Mouse (Mus musculus): ENCODE measurements around the gene Tmem181a. TPM values are rescaled to one million over a fixed set of nuclear protein-coding genes. Genes with fewer than 3 reads are reported as not detected.
A peak's percentile ranks its signal among the peaks of the same experiment; 100 is the strongest.
"Not testable (repeated sequence)": the region's sequence is repeated elsewhere in the genome, so short reads cannot be mapped to it uniquely, and the experiment has no call there.

Tmem181a gene
- polyA plus RNA-seq, 1 experiment = not detected

DNA sequence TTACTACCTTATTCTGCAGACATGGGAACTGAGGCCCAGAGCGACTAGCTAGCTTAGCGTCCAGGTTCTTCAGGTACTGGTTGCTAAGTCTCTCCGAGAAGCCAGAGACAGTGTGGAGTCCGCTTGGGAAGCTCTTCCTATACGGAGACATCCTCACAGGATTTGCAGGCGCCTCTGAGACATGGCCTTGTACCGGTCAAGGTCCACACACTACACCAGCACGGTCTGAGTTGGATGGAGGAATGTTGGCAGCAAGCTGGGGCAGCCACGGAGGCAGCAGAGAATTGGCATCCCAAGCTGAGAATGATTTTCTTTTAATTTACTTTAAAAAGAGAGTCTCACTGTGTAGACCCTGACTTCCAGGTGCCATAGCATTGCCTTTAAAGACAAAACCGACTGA lies 26.5 kb downstream of the Tmem181a start:
- H3K4me1 ChIP-seq (ENCODE audit: control insufficient read depth, insufficient read depth, low read length); H3K27ac ChIP-seq (ENCODE audit: insufficient read depth, low read depth, low read length); H3K4me3 ChIP-seq (ENCODE audit: insufficient read depth, low read depth, low read length): not testable (repeated sequence)
- WGBS = 96% methylated on average over 8 of the region's 10 CpGs

- not testable (repeated sequence) for H3K4me3 ChIP-seq (ENCODE audit: insufficient read depth, low read depth, low read length); H3K27ac ChIP-seq (ENCODE audit: insufficient read depth, low read depth, low read length)
- 91% methylated on average over 5 of the region's 5 CpGs for WGBS
Measured at GRCm38 (mm10) chr17:6286169-6286568, 29.5 kb downstream of the Tmem181a start.

GRCm38 (mm10) chr17:6289045-6289444 lies 32.4 kb downstream of the Tmem181a start:
- not testable (repeated sequence) for H3K4me1 ChIP-seq (ENCODE audit: control insufficient read depth, insufficient read depth, low read length); H3K4me3 ChIP-seq (ENCODE audit: insufficient read depth, low read depth, low read length); H3K27ac ChIP-seq (ENCODE audit: insufficient read depth, low read depth, low read length)
- 97% methylated on average over 12 of the region's 12 CpGs for WGBS

More at GRCm38 (mm10) chr17:6286169-6286568, 29.5 kb downstream of the Tmem181a start:
- not testable (repeated sequence) for H3K4me1 ChIP-seq (ENCODE audit: control insufficient read depth, insufficient read depth, low read length)

GRCm38 (mm10) chr17:6293882-6294281 lies 37.2 kb downstream of the Tmem181a start:
- 60% methylated on average over 1 of the region's 5 CpGs for WGBS
- H3K27ac ChIP-seq (ENCODE audit: insufficient read depth, low read depth, low read length); H3K4me3 ChIP-seq (ENCODE audit: insufficient read depth, low read depth, low read length); H3K4me1 ChIP-seq (ENCODE audit: control insufficient read depth, insufficient read depth, low read length): not testable (repeated sequence)

DNA sequence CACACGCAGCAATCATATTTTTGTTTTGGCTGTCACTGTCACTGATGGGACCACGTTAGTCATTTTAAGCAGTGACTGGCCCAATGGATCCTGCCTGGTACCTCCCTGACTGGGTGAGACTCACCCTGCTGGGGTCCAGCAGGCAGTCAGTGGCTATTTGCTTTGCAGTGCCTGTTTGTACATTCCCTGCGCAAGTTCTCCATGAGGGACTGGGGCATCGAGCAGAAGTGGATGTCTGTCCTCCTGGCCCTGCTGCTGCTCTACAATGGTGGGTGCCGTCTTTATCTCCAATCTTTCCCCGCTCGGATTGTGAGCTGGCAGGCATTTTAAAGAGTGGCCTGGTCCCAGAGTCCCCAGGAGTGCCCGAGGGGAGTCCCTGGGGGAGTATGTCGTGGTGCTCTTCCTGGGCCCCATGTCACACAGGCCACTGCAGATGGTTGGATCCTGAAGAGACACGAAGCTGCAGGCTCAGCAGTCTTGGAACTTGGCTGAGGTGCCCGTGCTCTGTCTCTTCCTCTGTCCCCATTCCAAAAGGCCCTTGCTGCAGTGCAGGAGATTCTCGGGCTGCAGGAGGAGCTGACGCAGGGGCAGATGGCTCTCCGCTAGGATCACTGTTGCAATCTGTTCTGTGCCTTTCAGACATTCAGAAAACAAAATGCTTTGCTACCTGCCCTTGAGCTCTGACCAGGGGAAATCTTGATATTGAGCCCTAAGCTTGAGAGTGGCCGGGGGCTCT lies 40.6 kb downstream of the Tmem181a start:
- 92% methylated on average over 9 of the region's 15 CpGs for WGBS

DNA sequence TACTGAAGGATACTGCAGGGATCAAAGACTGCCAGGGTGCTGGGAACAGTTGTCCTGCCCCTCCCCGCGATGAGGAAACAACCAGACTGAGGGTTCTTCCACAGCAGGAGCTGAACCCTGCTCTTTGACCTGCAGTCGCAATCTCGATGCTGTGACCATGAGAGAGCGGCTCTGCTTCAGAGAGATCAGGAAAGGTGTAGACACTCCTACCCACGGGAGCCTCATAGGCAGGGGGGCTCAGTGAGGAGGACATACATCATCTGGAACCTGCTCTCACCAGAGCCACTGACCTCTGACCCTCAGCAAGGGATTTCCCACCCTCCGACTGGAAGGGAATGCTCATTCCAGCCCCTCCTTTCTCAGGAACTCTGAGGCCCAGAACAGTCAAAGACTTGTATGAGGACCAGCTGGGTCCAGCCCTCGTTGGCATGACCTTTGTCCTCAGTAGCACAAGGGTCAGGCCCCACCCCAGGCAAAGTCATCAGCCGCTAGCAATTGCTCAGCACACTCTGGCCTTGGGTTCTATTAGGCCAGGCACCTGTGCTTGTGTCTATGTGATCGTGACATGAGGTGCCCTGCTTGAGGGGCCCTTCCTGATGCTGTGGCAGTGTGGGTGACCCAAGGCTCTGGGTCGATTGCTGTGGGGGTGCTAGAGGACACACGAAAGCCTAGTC lies 43.7 kb downstream of the Tmem181a start:
- not testable (repeated sequence) for H3K4me1 ChIP-seq (ENCODE audit: control insufficient read depth, insufficient read depth, low read length); H3K27ac ChIP-seq (ENCODE audit: insufficient read depth, low read depth, low read length); H3K4me3 ChIP-seq (ENCODE audit: insufficient read depth, low read depth, low read length)
- 65% methylated on average over 6 of the region's 12 CpGs for WGBS

More for the DNA sequence above, 40.6 kb downstream of the Tmem181a start:
- not testable (repeated sequence) for H3K4me1 ChIP-seq (ENCODE audit: control insufficient read depth, insufficient read depth, low read length); H3K27ac ChIP-seq (ENCODE audit: insufficient read depth, low read depth, low read length); H3K4me3 ChIP-seq (ENCODE audit: insufficient read depth, low read depth, low read length)

DNA sequence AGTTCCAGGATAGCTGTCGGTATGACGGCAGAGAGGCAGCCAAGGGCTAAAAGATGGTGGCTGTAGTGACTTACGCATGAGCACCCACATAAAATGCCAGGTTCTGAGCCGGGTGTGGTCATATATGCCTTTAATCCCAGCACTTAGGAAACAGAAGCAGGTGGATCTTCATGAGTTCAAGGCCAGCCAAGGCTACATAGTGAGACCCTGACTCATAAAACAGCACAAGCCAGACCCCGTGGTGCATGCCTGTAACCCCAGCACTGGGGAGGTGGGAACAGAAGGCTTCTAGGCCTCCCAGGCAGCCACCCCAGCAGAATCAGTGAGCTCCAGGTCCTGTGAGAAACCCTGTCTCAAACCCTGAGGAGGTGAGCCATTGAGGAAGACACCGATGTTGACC lies 48.2 kb downstream of the Tmem181a start:
- not testable (repeated sequence) for H3K4me3 ChIP-seq (ENCODE audit: insufficient read depth, low read depth, low read length); H3K4me1 ChIP-seq (ENCODE audit: control insufficient read depth, insufficient read depth, low read length); H3K27ac ChIP-seq (ENCODE audit: insufficient read depth, low read depth, low read length)
- WGBS = 93% methylated on average over 5 of the region's 6 CpGs

- not testable (repeated sequence) for H3K27ac ChIP-seq (ENCODE audit: insufficient read depth, low read depth, low read length); H3K4me3 ChIP-seq (ENCODE audit: insufficient read depth, low read depth, low read length); H3K4me1 ChIP-seq (ENCODE audit: control insufficient read depth, insufficient read depth, low read length)
- WGBS = 82% methylated on average over 12 of the region's 12 CpGs
Measured at GRCm38 (mm10) chr17:6305656-6306270, 49.1 kb downstream of the Tmem181a start.

DNA sequence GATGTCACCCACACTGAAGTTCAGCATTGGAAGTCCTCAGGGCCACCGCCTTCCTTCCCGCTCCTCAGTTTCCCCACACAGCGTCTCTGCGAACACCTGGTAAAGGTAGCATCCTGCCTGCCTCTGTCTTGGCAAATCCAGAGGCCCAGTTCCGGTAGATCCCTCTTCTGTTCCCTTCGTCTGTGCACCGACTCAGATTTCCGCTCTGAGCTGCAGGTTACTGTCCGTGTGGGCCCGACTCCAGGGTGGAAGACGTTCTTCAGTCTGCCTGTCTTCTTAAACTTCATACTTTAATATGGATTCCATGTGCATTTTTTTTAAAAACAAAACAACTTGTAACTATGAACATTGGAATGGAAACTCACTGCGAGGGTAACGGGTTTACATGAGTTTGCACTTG lies 49.8 kb downstream of the Tmem181a start:
- 96% methylated on average over 11 of the region's 13 CpGs for WGBS
- H3K4me3 ChIP-seq (ENCODE audit: insufficient read depth, low read depth, low read length) = not testable (repeated sequence)

GRCm38 (mm10) chr17:6311716-6312115 lies 55.1 kb downstream of the Tmem181a start:
- H3K4me3 ChIP-seq (ENCODE audit: insufficient read depth, low read depth, low read length); H3K4me1 ChIP-seq (ENCODE audit: control insufficient read depth, insufficient read depth, low read length); H3K27ac ChIP-seq (ENCODE audit: insufficient read depth, low read depth, low read length): not testable (repeated sequence)
- 96% methylated on average over 7 of the region's 7 CpGs for WGBS

More for the DNA sequence above, 49.8 kb downstream of the Tmem181a start:
- not testable (repeated sequence) for H3K4me1 ChIP-seq (ENCODE audit: control insufficient read depth, insufficient read depth, low read length); H3K27ac ChIP-seq (ENCODE audit: insufficient read depth, low read depth, low read length)

DNA sequence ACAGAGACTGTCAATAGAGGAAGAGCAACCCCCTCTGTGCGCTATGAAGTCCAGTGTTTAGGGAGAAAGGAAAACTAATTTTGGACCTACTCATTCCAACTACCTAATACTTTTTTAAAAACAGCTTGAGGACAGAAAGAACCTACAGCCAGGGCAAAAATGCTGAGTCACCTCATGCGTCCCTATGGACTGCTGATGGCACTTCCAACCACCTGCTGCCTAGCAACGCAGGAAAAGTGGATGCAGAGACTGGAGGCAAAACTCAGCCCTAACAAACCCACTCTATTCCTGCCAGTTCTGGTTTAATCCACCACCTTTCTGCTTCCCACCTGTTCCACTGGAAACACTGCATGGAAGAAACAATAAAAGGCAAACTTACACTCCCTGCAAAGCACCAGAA lies 56.1 kb downstream of the Tmem181a start:
- H3K4me3 ChIP-seq (ENCODE audit: insufficient read depth, low read depth, low read length); H3K4me1 ChIP-seq (ENCODE audit: control insufficient read depth, insufficient read depth, low read length); H3K27ac ChIP-seq (ENCODE audit: insufficient read depth, low read depth, low read length): not testable (repeated sequence)
- 72% methylated on average over 3 of the region's 3 CpGs for WGBS

DNA sequence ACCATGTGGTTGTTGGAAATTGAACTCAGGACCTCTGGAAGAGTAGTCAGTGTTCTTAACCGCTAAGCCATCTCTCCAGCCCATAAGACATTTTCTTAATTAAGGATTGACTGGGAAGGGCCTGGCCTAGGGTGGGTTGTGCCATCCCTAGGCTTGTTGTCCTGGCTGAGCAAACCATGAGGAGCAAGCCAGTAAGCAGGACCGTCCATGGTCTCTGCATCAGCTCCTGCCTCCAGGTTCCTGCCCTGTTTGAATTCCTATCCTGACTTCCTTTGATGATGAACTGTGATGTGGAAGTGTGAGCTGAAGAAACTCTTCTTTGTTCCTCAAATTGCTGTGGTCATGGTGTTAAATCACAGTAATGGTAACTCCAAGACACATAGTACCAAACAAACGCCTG lies 57.8 kb downstream of the Tmem181a start:
- H3K4me1 ChIP-seq (ENCODE audit: control insufficient read depth, insufficient read depth, low read length); H3K4me3 ChIP-seq (ENCODE audit: insufficient read depth, low read depth, low read length); H3K27ac ChIP-seq (ENCODE audit: insufficient read depth, low read depth, low read length): not testable (repeated sequence)
- 84% methylated on average over 2 of the region's 3 CpGs for WGBS

- H3K4me3 ChIP-seq (ENCODE audit: insufficient read depth, low read depth, low read length); H3K27ac ChIP-seq (ENCODE audit: insufficient read depth, low read depth, low read length); H3K4me1 ChIP-seq (ENCODE audit: control insufficient read depth, insufficient read depth, low read length): not testable (repeated sequence)
- WGBS = 65% methylated on average over 4 of the region's 4 CpGs
Measured at GRCm38 (mm10) chr17:6315706-6316105, 59.0 kb downstream of the Tmem181a start.

- 2% methylated on average over 38 of the region's 38 CpGs for WGBS
- H3K27ac ChIP-seq (ENCODE audit: insufficient read depth, low read depth, low read length); H3K4me1 ChIP-seq (ENCODE audit: control insufficient read depth, insufficient read depth, low read length): not testable (repeated sequence)
- peak overlapping the region; percentile 52 for H3K4me3 ChIP-seq (ENCODE audit: insufficient read depth, low read depth, low read length)
Measured at GRCm38 (mm10) chr17:6316379-6317126, 59.9 kb downstream of the Tmem181a start.

Measured in olfactory bulb, adult 2 months (tissue).